Mouse (Mus musculus) liver, embryonic 12.5 days (tissue): ENCODE measurements at regions not wholly inside any gene's neighbourhood (a gene's known extent, or its start where the extent isn't known, plus 50 kb on each side); places are given as distances from the start of the nearest gene placed in this dataset.

Experiments used
- ATAC-seq: fragments of 200-750 bp; cut with Nextera tagmentation; 2 replicates; pipeline ENCODE4 v1.8.0; 2017; ENCODE audit warnings: moderate number of reproducible peaks, mild to moderate bottlenecking, moderate library complexity
- H3K27ac ChIP-seq: fragments of 300-500 bp; sonication (generic); 2 replicates; pipeline ENCODE4 v1.5.1; 2016; ENCODE audit warnings: mild to moderate bottlenecking
- H3K27me3 ChIP-seq: fragments of 300-500 bp; sonication (generic); replicated peaks from 2 replicates; pipeline ENCODE4 v1.6.1; 2016; ENCODE audit warnings: mild to moderate bottlenecking, moderate library complexity
- H3K36me3 ChIP-seq: fragments of 300-500 bp; sonication (generic); 2 replicates; pipeline ENCODE4 v1.6.1; 2016; ENCODE audit warnings: mild to moderate bottlenecking, moderate library complexity
- H3K4me1 ChIP-seq: fragments of 300-500 bp; sonication (generic); 2 replicates; pipeline ENCODE4 v1.6.1; 2016
- H3K4me2 ChIP-seq: fragments of 300-500 bp; sonication (generic); 2 replicates; pipeline ENCODE4 v1.6.1; 2016; ENCODE audit warnings: mild to moderate bottlenecking, moderate library complexity
- H3K4me3 ChIP-seq: fragments of 300-500 bp; sonication (generic); 2 replicates; pipeline ENCODE4 v1.5.1; 2016; ENCODE audit warnings: mild to moderate bottlenecking, moderate library complexity
- H3K9ac ChIP-seq: fragments of 300-500 bp; sonication (generic); 2 replicates; pipeline ENCODE4 v1.6.1; 2016; ENCODE audit warnings: mild to moderate bottlenecking, moderate library complexity
- H3K9me3 ChIP-seq: fragments of 300-500 bp; sonication (generic); replicated peaks from 2 replicates; pipeline ENCODE4 v1.6.1; 2016; ENCODE audit warnings: mild to moderate bottlenecking, moderate library complexity
- WGBS: fragments of 180-500 bp; shearing (Covaris S2); methylation state at CpG from one replicate; pipeline ENCODE4 v1.1.7; 2016; ENCODE audit not compliant: insufficient replicate concordance; 5-methylcytosine and 5-hydroxymethylcytosine counted together

DNA sequence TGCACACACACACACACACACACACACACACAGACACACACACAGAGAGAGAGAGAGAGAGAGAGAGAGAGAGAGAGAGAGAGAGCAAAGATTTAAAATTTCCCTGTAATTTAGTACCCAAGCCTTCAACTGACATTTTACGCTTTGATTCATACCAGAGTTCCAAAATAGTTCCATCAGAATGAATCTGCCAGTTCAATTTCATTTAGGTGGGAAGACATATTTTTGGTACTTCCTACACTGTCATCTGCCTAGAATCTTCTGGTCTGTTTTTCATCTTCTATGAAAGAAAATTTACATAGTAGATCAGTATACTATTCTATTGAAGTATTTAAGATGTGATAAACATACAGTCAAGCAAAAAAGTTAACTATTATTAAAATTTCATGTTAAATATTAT, 1177.4 kb downstream of the Zpld1 start:
- WGBS, result 75% methylated on average over 1 of the region's 1 CpGs
- Histone ChIP-seq H3K4me1 (no peaks in the 10 kb centered on the region), H3K9ac (no peak overlapping the region), H3K9me3 (no peaks in the 10 kb centered on the region), H3K4me2 (no peak overlapping the region), H3K27me3 (no peaks in the 10 kb centered on the region), H3K27ac (no peak overlapping the region), H3K4me3 (no peak overlapping the region), H3K36me3 (no peaks in the 10 kb centered on the region)
- no peak for ATAC-seq

GRCm38 (mm10) chr16:54098696-54099095, 1199.1 kb downstream of the Zpld1 start:
- Histone ChIP-seq H3K4me2 (no peak overlapping the region), H3K4me1 (no peaks in the 10 kb centered on the region), H3K36me3 (no peaks in the 10 kb centered on the region), H3K27ac (no peak overlapping the region), H3K9me3 (no peaks in the 10 kb centered on the region), H3K27me3 (no peaks in the 10 kb centered on the region), H3K9ac (no peak overlapping the region), H3K4me3 (no peak overlapping the region)
- WGBS, result 58% methylated on average over 2 of the region's 2 CpGs
- no peak for ATAC-seq

DNA sequence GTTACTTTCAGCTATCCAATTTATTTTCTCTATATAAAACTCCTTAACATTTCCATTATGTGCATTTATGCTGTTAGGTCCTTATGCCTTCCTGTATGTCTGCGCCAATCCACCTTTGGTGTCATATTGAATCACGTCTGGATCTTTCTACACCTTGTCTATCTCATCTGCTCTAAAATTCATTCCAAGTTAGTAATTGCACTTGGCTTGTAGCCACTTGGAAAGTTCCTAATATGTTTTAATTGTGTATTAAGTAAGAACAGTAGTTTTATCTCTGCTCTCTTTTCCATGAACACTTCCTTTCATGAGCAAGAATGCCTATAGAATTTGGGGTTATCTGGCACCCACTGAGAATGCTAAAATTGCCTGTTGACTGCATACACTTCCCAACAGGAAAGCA, 1205.6 kb downstream of the Zpld1 start:
- H3K27me3 ChIP-seq, result no peaks in the 10 kb centered on the region
- H3K4me2 ChIP-seq, result no peak overlapping the region
- H3K36me3 ChIP-seq, result no peaks in the 10 kb centered on the region
- no peak overlapping the region for H3K27ac ChIP-seq
- H3K9me3 ChIP-seq, result no peaks in the 10 kb centered on the region
- no peaks in the 10 kb centered on the region for H3K4me1 ChIP-seq
- no peak overlapping the region for H3K4me3 ChIP-seq
- no peak for ATAC-seq
- WGBS, result 72% methylated on average over 2 of the region's 2 CpGs
- H3K9ac ChIP-seq, result no peak overlapping the region

GRCm38 (mm10) chr16:54091061-54091765, 1206.6 kb downstream of the Zpld1 start:
- WGBS, result 85% methylated on average over 2 of the region's 2 CpGs
- Histone ChIP-seq H3K9me3 (no peaks in the 10 kb centered on the region), H3K9ac (no peak overlapping the region), H3K4me1 (no peaks in the 10 kb centered on the region), H3K27ac (no peak overlapping the region), H3K27me3 (no peaks in the 10 kb centered on the region), H3K4me3 (no peak overlapping the region), H3K4me2 (no peak overlapping the region), H3K36me3 (no peaks in the 10 kb centered on the region)
- ATAC-seq, result no peak

GRCm38 (mm10) chr16:54080518-54080917, 1217.3 kb downstream of the Zpld1 start:
- Histone ChIP-seq H3K9me3 (no peaks in the 10 kb centered on the region), H3K27ac (no peak overlapping the region), H3K27me3 (no peaks in the 10 kb centered on the region), H3K4me1 (no peaks in the 10 kb centered on the region), H3K9ac (no peak overlapping the region), H3K4me2 (no peak overlapping the region), H3K4me3 (no peak overlapping the region), H3K36me3 (no peaks in the 10 kb centered on the region)
- 51% methylated on average over 2 of the region's 2 CpGs for WGBS
- no peak for ATAC-seq

DNA sequence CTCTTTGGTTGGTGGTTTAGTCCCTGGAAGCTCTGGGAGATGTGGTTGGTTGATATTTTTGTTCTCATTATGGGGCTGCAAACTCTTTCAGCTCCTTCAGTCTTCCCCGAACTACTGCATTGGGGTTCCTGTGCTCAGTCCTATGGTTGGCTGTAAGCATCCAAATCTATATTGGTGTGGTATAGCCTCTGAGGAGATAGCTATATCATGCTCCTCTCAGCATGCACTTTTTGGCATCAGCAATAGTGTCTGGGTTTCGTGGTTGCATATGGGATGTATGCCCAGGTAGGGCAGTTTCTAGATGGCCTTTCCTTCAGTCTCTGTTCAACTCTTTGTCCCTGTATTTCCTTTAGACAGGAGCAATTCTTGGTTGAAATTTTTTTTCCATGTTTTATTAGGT, 1250.0 kb downstream of the Zpld1 start:
- Histone ChIP-seq H3K4me1 (no peaks in the 10 kb centered on the region), H3K36me3 (no peaks in the 10 kb centered on the region), H3K4me2 (no peak overlapping the region), H3K4me3 (no peak overlapping the region), H3K27me3 (no peaks in the 10 kb centered on the region), H3K27ac (no peak overlapping the region), H3K9me3 (no peaks in the 10 kb centered on the region), H3K9ac (no peak overlapping the region)
- 71% methylated on average over 2 of the region's 2 CpGs for WGBS
- ATAC-seq, result no peak

GRCm38 (mm10) chr16:54041973-54042372, 1255.8 kb downstream of the Zpld1 start:
- no peak for ATAC-seq
- WGBS, result 57% methylated on average over 4 of the region's 4 CpGs
- no peaks in the 10 kb centered on the region for H3K9me3 ChIP-seq

DNA sequence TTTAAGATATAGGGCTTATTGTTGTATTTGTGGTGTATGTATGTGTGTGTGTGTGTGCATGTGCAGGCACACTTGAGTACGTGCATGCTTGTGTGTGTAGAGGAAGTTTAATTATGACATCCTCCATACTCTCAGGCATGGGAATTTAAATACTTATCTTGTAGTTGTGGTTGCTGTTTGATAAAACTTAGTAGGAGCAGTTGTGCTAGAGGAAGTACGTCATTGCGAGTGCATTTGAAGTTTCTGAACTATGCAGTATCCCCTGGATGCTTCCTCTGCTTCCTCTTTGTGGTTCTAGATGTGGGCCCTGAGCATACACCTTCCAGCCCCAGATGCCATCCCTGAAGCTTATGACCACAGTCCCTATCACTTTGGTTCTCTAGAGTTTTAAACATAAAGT, 1281.5 kb downstream of the Zpld1 start:
- H3K4me3 ChIP-seq, result no peak overlapping the region
- no peak overlapping the region for H3K27ac ChIP-seq
- no peak for ATAC-seq
- no peaks in the 10 kb centered on the region for H3K27me3 ChIP-seq
- 44% methylated on average over 3 of the region's 3 CpGs for WGBS
- no peaks in the 10 kb centered on the region for H3K4me1 ChIP-seq
- H3K9me3 ChIP-seq, result no peaks in the 10 kb centered on the region
- H3K4me2 ChIP-seq, result no peak overlapping the region
- no peaks in the 10 kb centered on the region for H3K36me3 ChIP-seq
- H3K9ac ChIP-seq, result no peak overlapping the region

More at GRCm38 (mm10) chr16:54041973-54042372, 1255.8 kb downstream of the Zpld1 start:
- Histone ChIP-seq H3K9ac (no peak overlapping the region), H3K4me1 (no peaks in the 10 kb centered on the region), H3K27ac (no peak overlapping the region), H3K36me3 (no peaks in the 10 kb centered on the region), H3K27me3 (no peaks in the 10 kb centered on the region), H3K4me2 (no peak overlapping the region), H3K4me3 (no peak overlapping the region)

- ATAC-seq, result no peak
- Histone ChIP-seq H3K36me3 (no peaks in the 10 kb centered on the region), H3K4me2 (no peak overlapping the region), H3K4me1 (no peaks in the 10 kb centered on the region), H3K27ac (no peak overlapping the region), H3K27me3 (no peaks in the 10 kb centered on the region), H3K4me3 (no peak overlapping the region), H3K9me3 (no peaks in the 10 kb centered on the region), H3K9ac (no peak overlapping the region)
- 48% methylated on average over 2 of the region's 2 CpGs for WGBS
These were observed 1324.1 kb downstream of the Zpld1 start for GRCm38 (mm10) chr16:53973711-53974110.

DNA sequence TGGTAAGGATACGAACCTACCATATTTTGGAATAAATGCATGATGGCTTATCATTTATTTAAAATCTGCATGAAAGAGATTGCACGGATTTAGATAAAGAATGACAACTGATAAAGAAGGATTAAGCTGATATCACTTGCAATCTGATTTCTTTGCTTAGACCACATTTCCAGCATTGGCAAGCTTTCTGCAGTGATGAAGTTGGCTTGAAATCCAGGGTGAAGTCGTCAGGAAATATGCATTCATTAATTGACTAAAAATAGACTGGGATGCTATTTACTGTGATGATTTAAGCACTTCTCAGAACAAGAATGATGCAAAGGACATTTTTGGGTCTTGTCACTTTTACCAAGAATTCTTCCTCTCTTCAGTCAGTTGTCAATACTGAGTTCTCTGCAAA, 1341.1 kb downstream of the Zpld1 start:
- ATAC-seq, result no peak
- no peaks in the 10 kb centered on the region for H3K4me1 ChIP-seq
- no peaks in the 10 kb centered on the region for H3K36me3 ChIP-seq
- H3K4me3 ChIP-seq, result no peak overlapping the region
- H3K27ac ChIP-seq, result no peak overlapping the region
- no peak overlapping the region for H3K4me2 ChIP-seq
- H3K27me3 ChIP-seq, result no peaks in the 10 kb centered on the region
- no peak overlapping the region for H3K9ac ChIP-seq
- H3K9me3 ChIP-seq, result no peaks in the 10 kb centered on the region
- 57% methylated on average over 3 of the region's 3 CpGs for WGBS

DNA sequence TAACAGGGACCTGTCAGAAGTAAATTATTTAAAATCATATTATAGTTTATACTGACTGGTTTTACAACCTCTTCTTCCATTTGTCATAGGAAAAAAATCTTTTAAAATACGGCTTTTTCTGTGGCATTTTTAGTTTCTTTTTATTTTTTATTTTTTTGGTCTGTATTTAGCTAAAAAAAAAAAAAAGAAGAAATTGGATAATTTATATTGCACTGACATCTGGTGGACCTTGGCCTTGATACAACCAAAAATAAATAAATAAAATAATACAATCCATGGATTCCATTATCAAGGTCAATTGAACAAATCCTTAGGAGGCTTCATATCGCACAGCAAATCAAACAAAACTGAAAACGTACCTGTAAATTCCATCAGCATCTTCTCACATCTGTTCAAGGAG, 1352.5 kb downstream of the Zpld1 start:
- WGBS, result 76% methylated on average over 3 of the region's 3 CpGs
- no peaks in the 10 kb centered on the region for H3K4me1 ChIP-seq
- no peak overlapping the region for H3K9ac ChIP-seq
- H3K9me3 ChIP-seq, result no peaks in the 10 kb centered on the region
- no peak overlapping the region for H3K27ac ChIP-seq
- H3K4me3 ChIP-seq, result no peak overlapping the region
- H3K27me3 ChIP-seq, result no peaks in the 10 kb centered on the region
- H3K4me2 ChIP-seq, result no peak overlapping the region
- no peaks in the 10 kb centered on the region for H3K36me3 ChIP-seq
- no peak for ATAC-seq

- 84% methylated on average over 15 of the region's 15 CpGs for WGBS
- H3K36me3 ChIP-seq, result no peaks in the 10 kb centered on the region
- H3K9ac ChIP-seq, result no peak overlapping the region
- H3K27me3 ChIP-seq, result no peaks in the 10 kb centered on the region
- no peak overlapping the region for H3K4me3 ChIP-seq
- no peaks in the 10 kb centered on the region for H3K9me3 ChIP-seq
- no peak for ATAC-seq
- no peak overlapping the region for H3K4me2 ChIP-seq
- no peak overlapping the region for H3K27ac ChIP-seq
- H3K4me1 ChIP-seq, result no peaks in the 10 kb centered on the region
These were observed 1382.0 kb downstream of the Zpld1 start for GRCm38 (mm10) chr16:53915794-53916193.

- no peak overlapping the region for H3K4me3 ChIP-seq
- H3K36me3 ChIP-seq, result no peaks in the 10 kb centered on the region
- H3K9me3 ChIP-seq, result no peaks in the 10 kb centered on the region
- ATAC-seq, result no peak
- H3K4me1 ChIP-seq, result no peaks in the 10 kb centered on the region
- H3K9ac ChIP-seq, result no peak overlapping the region
- H3K27ac ChIP-seq, result no peak overlapping the region
- 76% methylated on average over 4 of the region's 4 CpGs for WGBS
- no peak overlapping the region for H3K4me2 ChIP-seq
- no peaks in the 10 kb centered on the region for H3K27me3 ChIP-seq
These were observed 1390.7 kb downstream of the Zpld1 start for GRCm38 (mm10) chr16:53907125-53907524.
